Mouse (Mus musculus) MEL (cell line): Measurements from ENCODE around the gene Gng12. TPM values are rescaled to one million over a fixed set of nuclear protein-coding genes. Genes with fewer than 3 reads are reported as not detected.

Experiments used
- DNase-seq: peaks from one replicate; pipeline ENCODE4 v3.0.0; 2011; ENCODE audit warnings: low read depth, low spot score
- H3K27ac ChIP-seq: 2 replicates; pipeline ENCODE4 v1.5.1; 2012; ENCODE audit warnings: low read depth, mild to moderate bottlenecking, control low read depth, low read length, moderate library complexity; ENCODE audit not compliant: control insufficient read depth
- H3K27me3 ChIP-seq, 2 experiments: fragments of 150-350 bp in 1 of 2; sonication (generic) in 1 of 2; 2 replicates each; pipeline ENCODE4 v1.6.1; 2012; ENCODE audit warnings: low read length in 2 of 2, mild to moderate bottlenecking in 2 of 2, improper control_type of control experiment in 1 of 2, moderate library complexity in 1 of 2; ENCODE audit not compliant: insufficient read depth in 2 of 2, control insufficient read depth in 1 of 2
- H3K36me3 ChIP-seq, 2 experiments: 2 replicates each; pipeline ENCODE4 v1.6.1; 2012 to 2014; ENCODE audit warnings: low read length in 2 of 2, improper control_type of control experiment in 1 of 2, inconsistent platforms in 1 of 2, mild to moderate bottlenecking in 1 of 2; ENCODE audit not compliant: insufficient read depth in 2 of 2, control insufficient read depth in 1 of 2
- H3K4me1 ChIP-seq, 2 experiments: fragments of 150-350 bp in 1 of 2; sonication (generic) in 1 of 2; 2 replicates each; pipeline ENCODE4 v1.6.1; 2012; ENCODE audit warnings: low read length in 2 of 2, improper control_type of control experiment in 1 of 2, mild to moderate bottlenecking in 1 of 2; ENCODE audit not compliant: insufficient read depth in 2 of 2, control insufficient read depth in 1 of 2
- H3K4me3 ChIP-seq, 2 experiments: fragments of 150-350 bp in 1 of 2; sonication (generic) in 1 of 2; 2 replicates each; pipeline ENCODE4 v1.5.1; 2012; ENCODE audit warnings: low read depth in 2 of 2, low read length in 2 of 2, mild to moderate bottlenecking in 2 of 2, moderate library complexity in 2 of 2, control low read depth in 1 of 2, improper control_type of control experiment in 1 of 2; ENCODE audit not compliant: control insufficient read depth in 1 of 2, insufficient read depth in 1 of 2
- H3K79me2 ChIP-seq: 2 replicates; pipeline ENCODE4 v1.6.1; 2012; ENCODE audit warnings: mild to moderate bottlenecking, low read length, moderate library complexity; ENCODE audit not compliant: control insufficient read depth, poor library complexity, insufficient read depth
- H3K9ac ChIP-seq: 2 replicates; pipeline ENCODE4 v1.6.1; 2012; ENCODE audit warnings: low read depth, mild to moderate bottlenecking, control low read depth, low read length, moderate library complexity; ENCODE audit not compliant: control insufficient read depth, poor library complexity, severe bottlenecking
- H3K9me3 ChIP-seq: fragments of 150-350 bp; sonication (generic); replicated peaks from 2 replicates; pipeline ENCODE4 v1.6.1; 2012; ENCODE audit warnings: mild to moderate bottlenecking, low read length, improper control_type of control experiment, moderate library complexity; ENCODE audit not compliant: insufficient read depth
- BHLHE40 ChIP-seq: IDR thresholded peaks from 2 replicates; pipeline ENCODE4 v1.6.1; 2012; ENCODE audit warnings: low read depth, mild to moderate bottlenecking, inconsistent platforms, low read length, improper control_type of control experiment, borderline replicate concordance
- CHD1 ChIP-seq: IDR thresholded peaks from 2 replicates; pipeline ENCODE4 v1.6.1; 2012; ENCODE audit warnings: low read depth, mild to moderate bottlenecking, inconsistent platforms, low read length, improper control_type of control experiment
- CHD2 ChIP-seq: IDR thresholded peaks from 2 replicates; pipeline ENCODE4 v1.6.1; 2011; ENCODE audit warnings: low read length, improper control_type of control experiment
- CTCF ChIP-seq, 3 experiments: IDR thresholded peaks in 2 of 3; conservative IDR thresholded peaks in 1 of 3; 2 replicates each; pipeline ENCODE4 v1.5.1; 2011 to 2012; ENCODE audit warnings: low read length in 3 of 3, low read depth in 2 of 3, mild to moderate bottlenecking in 2 of 3, improper control_type of control experiment in 1 of 3, inconsistent platforms in 1 of 3, mixed read lengths in 1 of 3, moderate library complexity in 1 of 3; ENCODE audit not compliant: control insufficient read depth in 1 of 3, insufficient read depth in 1 of 3, poor library complexity in 1 of 3, severe bottlenecking in 1 of 3
- MAFK ChIP-seq: IDR thresholded peaks from 2 replicates; pipeline ENCODE4 v1.6.1; 2011; ENCODE audit warnings: low read depth, mild to moderate bottlenecking, low read length, improper control_type of control experiment, borderline replicate concordance
- MAX ChIP-seq: IDR thresholded peaks from 2 replicates; pipeline ENCODE4 v1.6.1; 2011; ENCODE audit warnings: low read length, improper control_type of control experiment
- MAZ ChIP-seq: IDR thresholded peaks from 2 replicates; pipeline ENCODE4 v1.6.1; 2012; ENCODE audit warnings: low read depth, mild to moderate bottlenecking, inconsistent platforms, low read length, improper control_type of control experiment
- MEF2A ChIP-seq: IDR thresholded peaks from 2 replicates; pipeline ENCODE4 v1.6.1; 2014; ENCODE audit warnings: low read depth, mild to moderate bottlenecking, inconsistent platforms, low read length, improper control_type of control experiment; ENCODE audit not compliant: poor library complexity, insufficient replicate concordance, severe bottlenecking; ENCODE audit errors: extremely low read depth
- MXI1 ChIP-seq: IDR thresholded peaks from 2 replicates; pipeline ENCODE4 v1.6.1; 2011; ENCODE audit warnings: mild to moderate bottlenecking, low read depth, low read length, improper control_type of control experiment
- MYB ChIP-seq: IDR thresholded peaks from 2 replicates; pipeline ENCODE4 v1.6.1; 2011; ENCODE audit warnings: mild to moderate bottlenecking, low read depth, low read length, improper control_type of control experiment
- NELFE ChIP-seq: IDR thresholded peaks from 2 replicates; pipeline ENCODE4 v1.6.1; 2011; ENCODE audit warnings: low read depth, low read length, improper control_type of control experiment
- POLR2A ChIP-seq, 2 experiments: IDR thresholded peaks; 2 replicates each; pipeline ENCODE4 v1.6.1; 2011 to 2012; ENCODE audit warnings: low read length in 2 of 2, mild to moderate bottlenecking in 2 of 2, control low read depth in 1 of 2, improper control_type of control experiment in 1 of 2, low read depth in 1 of 2, moderate library complexity in 1 of 2; ENCODE audit not compliant: control insufficient read depth in 1 of 2, insufficient read depth in 1 of 2, poor library complexity in 1 of 2
- POLR2AphosphoS2 ChIP-seq: IDR thresholded peaks from 2 replicates; pipeline ENCODE4 v1.6.1; 2011; ENCODE audit warnings: low read length, improper control_type of control experiment
- POLR2AphosphoS5 ChIP-seq: IDR thresholded peaks from 2 replicates; pipeline ENCODE4 v1.6.1; 2012; ENCODE audit warnings: low read depth, borderline replicate concordance, mild to moderate bottlenecking, inconsistent platforms, low read length, moderate library complexity, mixed read lengths
- RAD21 ChIP-seq: IDR thresholded peaks from 2 replicates; pipeline ENCODE4 v1.6.1; 2011; ENCODE audit warnings: mild to moderate bottlenecking, low read depth, low read length, improper control_type of control experiment
- RCOR1 ChIP-seq: IDR thresholded peaks from 2 replicates; pipeline ENCODE4 v1.6.1; 2012; ENCODE audit warnings: low read depth, mild to moderate bottlenecking, inconsistent platforms, low read length, improper control_type of control experiment
- SMC3 ChIP-seq: IDR thresholded peaks from 2 replicates; pipeline ENCODE4 v1.6.1; 2011; ENCODE audit warnings: low read depth, low read length, improper control_type of control experiment
- USF1 ChIP-seq: IDR thresholded peaks from 2 replicates; pipeline ENCODE4 v1.6.1; 2014; ENCODE audit warnings: low read depth, mild to moderate bottlenecking, inconsistent platforms, low read length, improper control_type of control experiment, moderate library complexity
- ZKSCAN1 ChIP-seq: IDR thresholded peaks from 2 replicates; pipeline ENCODE4 v1.6.1; 2012; ENCODE audit warnings: low read depth, mild to moderate bottlenecking, inconsistent platforms, low read length, improper control_type of control experiment, moderate library complexity
- ZMIZ1 ChIP-seq: IDR thresholded peaks from 2 replicates; pipeline ENCODE4 v1.6.1; 2012; ENCODE audit warnings: low read depth, mild to moderate bottlenecking, inconsistent platforms, low read length, improper control_type of control experiment, moderate library complexity
- ZNF384 ChIP-seq: IDR thresholded peaks from 2 replicates; pipeline ENCODE4 v1.6.1; 2012; ENCODE audit warnings: low read depth, mild to moderate bottlenecking, inconsistent platforms, low read length, improper control_type of control experiment
- polyA plus RNA-seq, 2 experiments: library from polyadenylated mRNA; stranded (reverse) in 1 of 2; unstranded in 1 of 2; fragments of >175 nt in 1 of 2; fragments of >200 nt in 1 of 2; gene quantifications; 2 replicates each; pipeline versions ENCODE4 v1.2.1 to v1.2.4; 2012; ENCODE audit warnings: low replicate concordance in 2 of 2, low read depth in 1 of 2; ENCODE audit not compliant: insufficient read length in 2 of 2, insufficient read depth in 1 of 2, missing spikeins in 1 of 2
- total RNA-seq: library from RNA; depleted of rRNA; stranded (reverse); fragments of 300-350 nt; gene quantifications from 2 replicates; pipeline ENCODE4 v1.2.3, GENCODE M21; 2012

Gene Gng12
- total and polyA plus RNA-seq, 3 experiments: 16.8 to 44.0 TPM; not detected in 1

DNA sequence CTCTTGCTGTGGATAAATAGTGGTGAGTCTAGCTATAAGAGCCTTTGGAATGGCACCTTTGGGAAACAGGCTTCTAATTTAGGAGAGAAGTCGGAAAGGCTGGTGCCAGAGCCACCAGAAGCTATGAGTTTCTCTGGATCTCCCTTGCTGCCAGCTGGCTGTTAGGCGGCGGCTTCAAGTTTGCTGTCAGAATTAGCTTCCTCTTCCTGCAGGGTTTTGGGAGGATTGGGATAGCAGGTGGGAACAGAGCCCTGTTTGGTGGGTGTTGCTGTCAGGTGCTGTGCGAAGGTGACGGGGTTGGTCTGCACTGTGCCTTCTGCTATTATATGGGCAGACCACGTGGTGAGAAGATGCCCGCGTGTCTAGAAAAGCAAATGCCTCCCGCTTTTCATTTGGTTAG, 7.0 kb downstream of the Gng12 start:
- Histone ChIP-seq H3K4me3 (no peak overlapping the region), H3K79me2 (peaks cover 45% of the 10 kb centered on the region), H3K27ac (no peak overlapping the region), H3K4me1 (peaks cover 49 to 59% of the 10 kb centered on the region in 2 experiments), H3K9ac (no peak overlapping the region), H3K36me3 (peaks cover 0 to 71% of the 10 kb centered on the region in 2 experiments; a peak in 2 of 4 replicates), H3K27me3 (no peaks in the 10 kb centered on the region), H3K9me3 (no peaks in the 10 kb centered on the region)
- no peak for DNase-seq
- TF ChIP-seq USF1: no peak
- TF ChIP-seq MYB: no peak
- TF ChIP-seq CHD1: no peak
- no peak for TF ChIP-seq RAD21
- TF ChIP-seq CTCF (IDR thresholded peaks at IDR 0.05 in 2 of 3, conservative IDR thresholded peaks at IDR 0.05 in 1 of 3; ENCODE audit: control insufficient read depth in 1 of 3, insufficient read depth in 1 of 3, low read depth in 2 of 3, low read length in 3 of 3, poor library complexity in 1 of 3, severe bottlenecking in 1 of 3): no peak
- TF ChIP-seq BHLHE40: no peak
- TF ChIP-seq ZKSCAN1: no peak
- no peak for TF ChIP-seq RCOR1
- TF ChIP-seq MAFK: no peak
- TF ChIP-seq MXI1: no peak
- no peak for TF ChIP-seq ZNF384
- TF ChIP-seq MAZ: no peak
- no peak for TF ChIP-seq SMC3
- no peak for TF ChIP-seq NELFE
- no peak for TF ChIP-seq CHD2
- no peak for TF ChIP-seq POLR2A (IDR thresholded peaks at IDR 0.05; ENCODE audit: control insufficient read depth in 1 of 2, insufficient read depth in 1 of 2, low read depth in 1 of 2, low read length in 2 of 2, poor library complexity in 1 of 2)
- no peak for TF ChIP-seq POLR2AphosphoS5
- no peak for TF ChIP-seq ZMIZ1

DNA sequence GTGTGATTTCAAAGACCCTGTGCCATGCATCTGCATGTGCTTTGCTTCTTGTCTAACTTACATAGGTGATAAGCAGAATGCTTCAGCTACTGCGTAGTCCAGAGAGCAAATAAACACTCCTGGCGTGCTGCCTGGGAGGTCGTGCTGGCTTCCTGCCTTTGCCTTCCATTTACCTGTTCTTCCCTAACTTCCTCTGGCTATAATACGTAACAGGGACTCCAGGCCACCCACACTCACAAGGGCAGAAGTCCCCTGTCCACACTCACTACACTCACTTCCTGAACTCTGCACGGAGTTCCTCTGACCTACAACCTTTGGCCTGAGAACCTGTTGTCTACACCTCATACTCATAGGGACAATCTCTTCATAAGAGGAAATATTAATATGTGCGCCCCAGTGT, 7.5 kb downstream of the Gng12 start:
- TF ChIP-seq MAZ (no peak), MAX (no peak), POLR2AphosphoS2 (no peak), CTCF (IDR thresholded peaks at IDR 0.05 in 2 of 3, conservative IDR thresholded peaks at IDR 0.05 in 1 of 3; ENCODE audit: control insufficient read depth in 1 of 3, insufficient read depth in 1 of 3, low read depth in 2 of 3, low read length in 3 of 3, poor library complexity in 1 of 3, severe bottlenecking in 1 of 3) (no peak), MEF2A (no peak)
- TF ChIP-seq, all 39 proteins: peak for 0
- Histone ChIP-seq H3K4me1 (peaks cover 49 to 64% of the 10 kb centered on the region in 2 experiments), H3K27me3 (no peaks in the 10 kb centered on the region)

More for the DNA sequence above, 7.5 kb downstream of the Gng12 start:
- Histone ChIP-seq H3K4me3 (no peak overlapping the region), H3K79me2 (peaks cover 45% of the 10 kb centered on the region), H3K9ac (no peak overlapping the region), H3K27ac (no peak overlapping the region), H3K9me3 (no peaks in the 10 kb centered on the region), H3K36me3 (peaks cover 0 to 72% of the 10 kb centered on the region in 2 experiments; a peak in 2 of 4 replicates)
- no peak for DNase-seq
